Mouse (Mus musculus) lung, postnatal 36 days (tissue): ENCODE data around the gene Cdc14a.
A peak's percentile ranks its signal among the peaks of the same experiment; 100 is the strongest.

Experiments used
- DNase-seq: peaks from one replicate; pipeline ENCODE4 v3.0.0; 2022; ENCODE audit warnings: mixed read lengths

Gene Cdc14a

GRCm38 (mm10) chr3:116423353-116424159 is at the start of gene Cdc14a:
TSS of gene Cdc14a (minus strand) at chr3:116424032.
- DNase-seq, result peak; percentile 85

- DNase-seq, result no peak
These were observed 41.9 kb upstream of the Cdc14a start for GRCm38 (mm10) chr3:116465709-116466108.

- no peak for DNase-seq
These were observed 40.5 kb upstream of the Cdc14a start for GRCm38 (mm10) chr3:116464318-116464717.

- no peak for DNase-seq
These were observed 37.2 kb upstream of the Cdc14a start for GRCm38 (mm10) chr3:116461053-116461452.

DNA sequence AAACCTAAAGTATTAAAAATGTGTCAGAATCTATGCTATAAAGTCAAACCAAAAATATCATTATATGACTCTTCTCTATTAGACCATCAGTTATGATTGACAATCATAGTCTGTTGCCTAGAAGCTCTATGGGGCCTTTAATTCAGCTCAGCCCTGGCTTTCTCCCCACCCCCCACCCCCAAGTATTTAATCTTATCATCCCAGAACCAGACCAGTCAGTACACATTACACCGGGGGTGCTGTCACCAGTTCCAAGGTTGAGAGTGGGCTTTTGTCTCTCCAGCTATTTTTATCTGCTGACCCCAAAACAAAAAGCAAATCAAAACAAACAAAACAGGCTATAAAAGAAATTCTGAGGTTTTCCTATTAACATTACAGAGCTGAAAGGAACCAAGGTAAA is 30.7 kb upstream of the Cdc14a start:
- DNase-seq, result no peak

DNA sequence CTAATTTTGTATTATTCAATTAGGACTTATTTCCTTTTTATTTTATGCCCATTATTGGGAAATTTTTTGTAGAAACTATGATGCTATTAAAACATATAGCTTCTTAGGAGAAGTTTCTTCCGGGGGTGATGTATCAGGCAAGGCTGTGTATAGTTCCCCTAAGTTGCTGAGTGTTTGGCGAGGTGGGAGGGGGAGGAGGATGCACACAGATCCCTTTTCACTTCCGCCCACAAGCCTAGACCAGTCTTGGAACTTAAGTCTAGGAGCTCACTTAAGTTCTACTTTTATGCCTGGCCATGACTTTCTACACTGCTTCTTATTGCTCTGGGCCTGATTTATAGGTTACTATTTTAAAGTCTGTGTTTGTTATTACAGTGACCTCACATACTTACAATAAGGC is 26.9 kb upstream of the Cdc14a start:
- DNase-seq, result no peak

DNA sequence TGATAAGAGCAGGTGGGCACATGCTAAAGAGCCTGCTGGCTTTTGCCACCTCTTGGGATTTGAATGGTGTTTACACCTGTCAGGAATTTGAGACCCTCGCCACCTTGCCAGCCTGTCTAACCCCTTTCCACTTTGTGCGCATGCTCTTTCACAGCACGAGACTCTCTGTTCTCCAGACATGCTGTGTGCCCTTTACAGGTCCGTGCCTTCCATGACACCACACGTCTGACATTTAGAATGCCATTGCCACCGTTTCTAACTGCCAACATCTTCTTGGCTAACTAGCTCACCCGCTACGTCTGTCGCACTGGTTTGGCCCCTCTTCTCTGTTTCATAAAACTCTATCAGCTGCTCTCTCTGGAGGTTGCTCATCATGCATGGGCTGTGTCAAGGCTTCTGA is 20.5 kb upstream of the Cdc14a start:
- no peak for DNase-seq

GRCm38 (mm10) chr3:116442788-116443187 is 19.0 kb upstream of the Cdc14a start:
- DNase-seq, result no peak

- no peak for DNase-seq
These were observed 17.8 kb upstream of the Cdc14a start for GRCm38 (mm10) chr3:116441518-116442205.

DNA sequence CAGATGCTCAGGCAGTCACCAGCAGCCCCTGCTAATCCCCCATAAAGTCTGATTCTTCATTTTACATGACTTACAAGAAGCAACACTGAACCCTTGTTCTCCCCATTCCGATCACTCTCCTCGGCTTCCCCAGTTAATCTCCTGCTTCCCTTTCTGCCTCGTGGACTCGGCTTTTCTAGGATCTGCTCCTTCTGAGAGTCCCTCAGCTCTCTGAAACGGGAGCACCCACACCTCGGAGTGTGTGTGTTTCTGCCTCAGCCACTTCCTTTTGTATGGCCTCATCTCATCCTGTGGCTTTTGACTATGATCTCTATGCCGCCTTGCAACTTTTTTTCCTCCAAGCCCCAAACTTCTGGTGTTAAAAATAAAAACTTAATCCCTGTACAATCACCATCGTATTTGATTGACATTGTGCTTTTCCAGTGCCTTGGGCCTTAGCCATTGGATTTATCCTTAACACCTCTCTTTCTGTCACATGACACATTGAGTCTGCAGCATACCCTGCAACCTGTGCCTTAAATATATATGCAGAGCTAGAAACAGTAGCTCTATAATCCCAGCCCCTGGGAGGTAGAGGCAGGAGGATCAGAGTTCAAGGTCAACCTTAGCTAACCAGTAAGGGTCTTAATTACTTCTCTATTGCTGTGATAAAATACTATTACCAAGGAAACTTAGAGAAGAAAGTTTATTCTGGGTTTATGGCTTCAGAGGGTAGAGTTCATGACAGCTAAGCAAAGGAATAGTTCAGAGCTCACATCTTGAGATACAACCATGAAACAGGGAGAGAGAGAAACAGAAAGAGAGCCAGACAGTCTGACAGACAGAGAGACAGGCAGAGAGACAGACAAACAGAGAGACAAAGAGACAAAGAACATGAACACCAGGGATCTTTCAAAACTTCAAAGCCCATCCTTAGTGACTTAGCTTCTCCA is 16.5 kb upstream of the Cdc14a start:
- no peak for DNase-seq

- DNase-seq, result no peak
These were observed 13.2 kb upstream of the Cdc14a start for GRCm38 (mm10) chr3:116436811-116437601.

DNA sequence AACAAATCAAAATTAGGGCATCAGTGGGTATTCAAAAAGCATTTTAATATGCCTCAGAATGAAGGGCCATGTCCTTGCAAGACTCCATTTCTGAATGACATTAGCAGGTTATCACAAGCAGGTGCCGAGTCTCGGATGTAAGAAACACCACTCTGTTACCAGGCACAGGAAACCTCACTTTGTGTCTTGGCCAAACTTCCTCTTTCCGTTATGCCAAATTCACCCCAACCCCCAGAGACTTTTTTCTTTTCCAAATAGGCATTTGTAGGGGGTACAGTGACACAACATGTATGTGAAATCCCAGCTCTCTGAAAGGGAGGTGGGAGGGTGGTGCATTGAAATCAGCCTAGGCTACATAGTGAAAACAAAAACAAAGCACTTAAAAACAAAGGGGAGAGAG is 12.3 kb upstream of the Cdc14a start:
- DNase-seq, result peak; percentile 12

DNA sequence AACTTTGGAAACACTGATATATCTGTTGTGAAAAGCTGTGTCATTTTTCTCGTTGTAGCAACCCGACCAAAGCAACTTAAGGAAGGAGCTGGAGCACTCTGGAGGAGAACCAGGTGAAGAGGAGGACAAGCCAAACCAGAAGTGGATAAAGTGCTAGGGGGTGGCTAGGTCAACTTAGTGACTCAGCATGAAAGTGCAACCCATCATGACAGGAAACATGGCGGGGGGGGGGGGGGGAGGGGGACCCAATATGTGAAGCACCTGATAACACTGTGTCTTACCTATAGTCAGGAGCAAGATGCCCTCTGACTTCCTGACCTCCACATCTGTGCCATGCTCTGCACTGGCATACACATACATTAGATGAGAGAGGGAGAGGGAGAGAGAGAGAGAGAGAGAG is 10.9 kb upstream of the Cdc14a start:
- no peak for DNase-seq

GRCm38 (mm10) chr3:116425901-116426300 is 2.1 kb upstream of the Cdc14a start:
- DNase-seq, result no peak

GRCm38 (mm10) chr3:116424973-116425284 is 1.1 kb upstream of the Cdc14a start:
- DNase-seq, result peak; percentile 96

DNA sequence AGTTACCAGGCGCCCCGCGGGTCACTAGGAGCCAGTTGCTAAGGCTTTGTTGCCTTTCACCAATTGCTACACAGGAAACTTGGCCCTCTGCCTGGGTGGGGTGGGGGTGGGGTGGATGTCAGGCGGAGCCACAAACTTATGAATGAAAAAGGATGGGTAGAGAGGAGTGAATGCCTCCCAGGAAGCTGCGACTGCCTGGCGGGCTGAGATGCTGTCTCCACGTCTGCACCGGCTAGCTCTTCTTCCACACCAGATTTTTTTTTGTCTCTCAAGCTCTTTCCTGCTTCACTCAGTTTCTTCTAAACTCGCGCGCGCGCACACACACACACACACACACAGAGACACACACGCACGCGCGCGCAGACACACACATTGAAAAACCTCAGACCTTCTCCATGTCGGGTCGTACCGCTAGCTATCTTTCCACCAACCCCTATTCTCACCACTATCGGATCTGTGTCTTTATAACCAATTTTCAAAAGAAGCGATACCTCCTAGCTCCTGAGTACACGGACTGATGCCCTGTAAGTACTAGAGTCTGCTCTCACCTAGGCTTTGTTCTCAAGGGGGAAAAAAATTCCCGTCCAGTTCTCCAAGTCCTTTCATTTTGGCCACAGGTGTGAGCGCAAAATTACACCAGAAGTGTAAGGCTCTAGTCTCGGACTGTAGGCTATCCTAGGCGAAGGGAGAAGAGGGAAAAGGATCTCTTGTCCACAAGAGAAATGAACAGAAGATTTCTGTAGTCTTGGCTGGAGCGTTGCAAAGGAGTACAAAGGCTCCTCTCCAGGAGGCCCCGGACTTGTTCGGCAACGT is 534 bp upstream of the Cdc14a start:
- DNase-seq, result peak; percentile 30

DNA sequence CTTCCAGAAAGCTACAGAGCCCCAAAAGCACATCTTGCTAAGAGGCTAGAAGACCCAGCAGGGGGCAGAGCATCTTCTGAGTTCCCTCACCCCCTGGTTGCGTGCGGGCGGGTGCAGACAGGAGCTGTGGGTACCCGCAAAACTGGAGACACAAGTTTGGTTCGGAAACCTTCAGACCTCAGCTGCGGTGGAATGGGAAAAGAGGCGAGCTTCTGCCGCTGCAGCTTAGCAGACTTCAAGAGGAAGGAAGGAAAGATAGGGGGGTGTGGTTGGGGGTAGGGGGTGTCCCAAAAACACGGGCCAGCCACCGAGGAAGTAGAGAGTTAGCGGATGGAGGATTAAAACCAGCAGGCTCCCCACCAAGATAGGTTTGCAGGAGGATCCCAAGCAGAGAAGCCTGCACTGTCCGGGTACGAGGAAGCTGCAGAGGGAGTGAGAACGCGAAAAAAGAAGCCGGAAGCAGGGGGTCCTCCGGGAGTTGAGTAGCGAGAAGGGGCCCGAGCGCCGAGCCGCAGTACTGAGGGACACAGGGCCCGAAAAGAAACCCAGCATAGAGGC is 958 bp downstream of the Cdc14a start:
- DNase-seq, result peak; percentile 67

DNA sequence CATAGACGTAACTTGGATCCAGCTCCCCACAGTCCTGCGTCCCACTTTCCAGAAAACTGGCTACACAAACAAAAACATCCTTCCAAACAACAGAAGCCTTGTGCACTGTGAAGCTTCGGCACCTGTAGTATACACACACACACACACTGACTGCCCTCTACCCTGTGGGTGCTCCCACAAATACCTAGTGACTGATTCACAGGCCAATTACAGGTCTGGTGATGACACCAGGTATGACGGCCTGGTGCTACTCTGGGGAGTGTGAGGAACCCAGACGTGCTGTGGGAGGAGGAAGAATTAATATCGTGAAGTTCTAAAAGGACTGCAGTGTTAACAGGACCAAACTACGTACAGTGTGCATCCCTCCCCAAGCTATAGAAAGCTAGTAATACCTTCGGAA is 1.8 kb downstream of the Cdc14a start:
- no peak for DNase-seq

DNA sequence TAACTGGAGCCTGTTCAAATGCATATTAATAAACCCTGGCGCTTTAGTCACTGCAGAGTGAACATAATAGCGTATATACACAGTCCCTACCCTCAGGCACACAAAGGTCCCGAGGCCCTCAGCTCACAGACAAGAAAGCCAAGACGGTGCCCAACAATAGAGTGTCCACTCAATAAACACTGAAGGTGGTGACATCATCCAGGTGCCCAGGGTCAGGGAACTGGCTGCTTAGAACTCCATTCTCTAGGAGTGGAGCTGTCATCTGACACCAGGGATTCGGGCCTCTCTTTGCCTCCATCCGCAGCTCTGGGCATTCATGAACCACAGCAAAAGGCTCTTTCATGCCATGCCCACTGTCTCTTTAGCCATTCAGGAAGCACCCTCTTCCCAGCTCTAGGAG is 2.7 kb downstream of the Cdc14a start:
- DNase-seq, result peak; percentile 52

DNA sequence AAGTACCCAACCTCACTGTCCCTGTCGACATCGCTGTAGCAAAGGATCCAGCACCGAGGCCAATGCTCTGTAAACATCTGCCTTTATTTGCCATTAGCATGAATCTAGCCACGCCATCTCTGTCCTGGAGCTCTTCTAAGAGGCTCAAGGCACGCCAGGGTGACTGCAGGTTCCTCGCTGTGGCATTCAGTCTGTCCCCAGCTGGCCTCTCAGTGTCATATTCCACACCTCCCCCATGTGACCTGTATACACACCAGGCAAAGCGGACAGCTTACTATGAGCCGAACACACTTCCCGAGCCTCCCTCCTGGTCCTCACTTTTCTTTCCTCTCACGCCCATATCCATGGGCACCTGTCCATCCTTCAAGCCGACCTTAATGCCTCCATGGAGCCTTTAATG is 4.0 kb downstream of the Cdc14a start:
- no peak for DNase-seq

GRCm38 (mm10) chr3:116414451-116414860 is 9.4 kb downstream of the Cdc14a start:
- peak; percentile 87 for DNase-seq
